In genomic region chr8:22199481-22199880, GRCm38 (mm10) we compare ENCODE assay signal across 16 mouse cellular contexts. TPM values are rescaled to one million over a fixed set of nuclear protein-coding genes. Genes with fewer than 3 reads are reported as not detected.
A peak's percentile ranks its signal among the peaks of the same experiment; 100 is the strongest.
DNase-seq lines count a peak whose midpoint lies in the region; ATAC-seq and TF ChIP-seq lines count a peak whose summit lies in the region.
"Had no signal": no experiment of that assay in that cellular context is flagged by ENCODE, and none has a peak within 500 bp of the region (broad histone marks: within the 10 kb centered on the region; RNA-seq: fewer than 3 reads in every experiment).

No protein-coding gene starts in this region.

- H3K4me2 ChIP-seq in liver, embryonic 14.5 days (ENCODE audit: low read depth) = no peak overlapping the region
- H3K4me2 ChIP-seq in liver, embryonic 12.5 days = no peak overlapping the region
- H3K4me2 ChIP-seq: heart, embryonic 12.5 days; lung, embryonic 15.5 days; midbrain, embryonic 11.5 days had no signal

- peaks cover 0 to under 1% of the 10 kb centered on the region in 2 experiments; a peak in 2 of 4 replicates for H3K4me1 ChIP-seq in liver, embryonic 14.5 days (replicated peaks; ENCODE audit: control insufficient read depth in 2 of 2, insufficient read depth in 2 of 2, low read length in 1 of 2)
- peaks cover 3% of the 10 kb centered on the region for H3K4me1 ChIP-seq in liver, embryonic 12.5 days
- no peaks in the 10 kb centered on the region for H3K4me1 ChIP-seq in ES-Bruce4 (ENCODE audit: control insufficient read depth, insufficient read depth, low read length)

- H3K36me3 ChIP-seq in liver, embryonic 14.5 days (replicated peaks; ENCODE audit: control insufficient read depth, insufficient read depth, low read depth) = no peaks in the 10 kb centered on the region
- peaks cover 36% of the 10 kb centered on the region for H3K36me3 ChIP-seq in liver, embryonic 12.5 days
- peaks cover 14% of the 10 kb centered on the region for H3K36me3 ChIP-seq in ES-Bruce4 (ENCODE audit: control insufficient read depth, insufficient read depth, low read length, poor library complexity, severe bottlenecking)

- H3K27ac ChIP-seq in gastrocnemius, adult 2 months = no peak overlapping the region
- no peak overlapping the region for H3K27ac ChIP-seq in liver, embryonic 14.5 days
- no peak overlapping the region for H3K27ac ChIP-seq in liver, embryonic 12.5 days
- no peak overlapping the region for H3K27ac ChIP-seq in ES-Bruce4 (ENCODE audit: insufficient read depth, low read length)
- H3K27ac ChIP-seq: hindbrain, embryonic 10.5 days; limb, embryonic 10.5 days; lung, embryonic 15.5 days had no signal

- DNase-seq in gastrocnemius, adult 2 months = no peak
- DNase-seq in gastrocnemius, adult 18-20 months (ENCODE audit: low spot score) = no peak
- DNase-seq in liver, embryonic 14.5 days (ENCODE audit: low read depth in 3 of 3, low spot score in 3 of 3) = no peak
- DNase-seq in right cerebral cortex, postnatal 4 days = no peak
- DNase-seq: cerebellum, adult 11-12 months; kidney, adult 8-10 months had no signal

- 85% methylated on average over 8 of the region's 8 CpGs for WGBS in liver, embryonic 14.5 days (ENCODE audit: insufficient replicate concordance)
- WGBS in liver, embryonic 12.5 days (ENCODE audit: insufficient replicate concordance) = 88% methylated on average over 8 of the region's 8 CpGs

- TF ChIP-seq EP300 in liver, embryonic 14.5 days (IDR thresholded peaks at IDR 0.05; ENCODE audit: low read depth) = no peak
- no peak for TF ChIP-seq EP300 in ES-Bruce4 (IDR thresholded peaks at IDR 0.05; ENCODE audit: insufficient read depth, low read depth, low read length)

- intact Hi-C loops in gastrocnemius, adult 2 months (cut with DNase I) = loop anchor here (10.0 kb wide), 1 partner anchor 105 kb away; no protein-coding TSS in a partner anchor

- no peak for ATAC-seq in liver, embryonic 14.5 days (ENCODE audit: insufficient read depth)
- no peak for ATAC-seq in liver, embryonic 12.5 days
- 0 out of 2 replicates have a peak, but pooled peaks have one; percentile 34 for ATAC-seq in megakaryocyte progenitor cell, adult 5-6 weeks (replicated peaks; ENCODE audit: poor library complexity)
- no peak for ATAC-seq in activated CD4-positive, CD25-positive, alpha-beta regulatory T cell, adult 4 months

- H3K27me3 ChIP-seq in liver, embryonic 14.5 days (ENCODE audit: control insufficient read depth, insufficient read depth, low read length) = no peaks in the 10 kb centered on the region
- H3K27me3 ChIP-seq in liver, embryonic 12.5 days (replicated peaks) = no peaks in the 10 kb centered on the region
- H3K27me3 ChIP-seq in ES-Bruce4 (ENCODE audit: control insufficient read depth, insufficient read depth, low read length, poor library complexity, severe bottlenecking) = no peaks in the 10 kb centered on the region
- H3K27me3 ChIP-seq: heart, embryonic 12.5 days; lung, embryonic 15.5 days had no signal

- no peaks in the 10 kb centered on the region for H3K9me3 ChIP-seq in liver, embryonic 14.5 days (ENCODE audit: control insufficient read depth, low read length)
- H3K9me3 ChIP-seq in liver, embryonic 12.5 days (replicated peaks) = no peaks in the 10 kb centered on the region
- H3K9me3 ChIP-seq in ES-Bruce4 (replicated peaks; ENCODE audit: control insufficient read depth, insufficient read depth, low read length, poor library complexity, severe bottlenecking) = no peaks in the 10 kb centered on the region
- H3K9me3 ChIP-seq: heart, embryonic 12.5 days; limb, embryonic 10.5 days; lung, embryonic 15.5 days had no signal

- TF ChIP-seq CTCF in gastrocnemius, adult 2 months (IDR thresholded peaks at IDR 0.05) = peak; percentile 18; the same call in 1 of the 2 replicates
- peak; percentile 49 for TF ChIP-seq CTCF in liver, embryonic 14.5 days (IDR thresholded peaks at IDR 0.05; ENCODE audit: low read depth)
- TF ChIP-seq CTCF in ES-Bruce4 (IDR thresholded peaks at IDR 0.05; ENCODE audit: low read depth, low read length) = peak; percentile 35

- no peak overlapping the region for H3K9ac ChIP-seq in liver, embryonic 14.5 days (replicated peaks)
- no peak overlapping the region for H3K9ac ChIP-seq in liver, embryonic 12.5 days
- H3K9ac ChIP-seq in ES-Bruce4 (ENCODE audit: low read depth, poor library complexity, severe bottlenecking) = no peak overlapping the region
- H3K9ac ChIP-seq: heart, embryonic 12.5 days; lung, embryonic 15.5 days had no signal

- no peak overlapping the region for H3K4me3 ChIP-seq in gastrocnemius, adult 2 months
- H3K4me3 ChIP-seq in liver, embryonic 14.5 days (ENCODE audit: insufficient read depth in 1 of 2, low read depth in 2 of 2, low read length in 2 of 2) = no peak overlapping the region
- H3K4me3 ChIP-seq in liver, embryonic 12.5 days = no peak overlapping the region
- H3K4me3 ChIP-seq in ES-Bruce4 (ENCODE audit: low read depth, low read length) = no peak overlapping the region
- H3K4me3 ChIP-seq: erythroblast, embryonic 14.5 days; heart, embryonic 12.5 days; hindbrain, embryonic 10.5 days; limb, embryonic 10.5 days; lung, embryonic 15.5 days had no signal

- no peak for TF ChIP-seq POLR2A in ES-Bruce4 (IDR thresholded peaks at IDR 0.05; ENCODE audit: insufficient read depth, low read length)

RNA-seq across cellular contexts. Expression of gene Vps36, which starts 6.9 kb away (rescaled TPM):
- 10 to 100 TPM; 31.6 to 31.8 TPM for total RNA-seq in gastrocnemius, adult 2 months (2021)
- total RNA-seq in gastrocnemius, adult 18-20 months (2021) = 10 to 100 TPM; 25.5 to 26.3 TPM
- 3.2 and 4.9 TPM in 2 replicates for polyA plus RNA-seq in liver, embryonic 14.5 days (2012; rRNA removed)
- polyA plus RNA-seq in liver, embryonic 14.5 days (2014; fragmentation: Nextera tagmentation; extraction: Ambion mirVana) = 7.8 and 8.4 TPM in 2 replicates
- polyA plus RNA-seq in liver, embryonic 12.5 days (2016; fragmentation: Nextera tagmentation; extraction: Ambion mirVana) = 13.4 and 13.9 TPM in 2 replicates
- 52.4 and 55.7 TPM in 2 replicates for polyA plus RNA-seq in ES-Bruce4 (2011; ENCODE audit: insufficient read depth, insufficient read length, low read depth, missing spikeins)
- 37.9 and 44.6 TPM in 2 replicates for total RNA-seq in megakaryocyte progenitor cell, adult 5-6 weeks (2015)
- 43.3 and 45.3 TPM in 2 replicates for total RNA-seq in megakaryocyte progenitor cell, adult 5-6 weeks (2017)
- 10 to 100 TPM; 30.5 to 41.2 TPM for polyA plus RNA-seq in activated CD4-positive, CD25-positive, alpha-beta regulatory T cell, adult 4 months (2017; shearing (Covaris generic))

RNA-seq across cellular contexts. Expression of gene Ckap2, which starts 13.9 kb away (rescaled TPM):
- not detected for total RNA-seq in gastrocnemius, adult 2 months (2021)
- under 1 TPM; 0.21 to 0.23 TPM for total RNA-seq in gastrocnemius, adult 18-20 months (2021)
- polyA plus RNA-seq in liver, embryonic 14.5 days (2012; rRNA removed) = 13.7 and 21.7 TPM in 2 replicates
- polyA plus RNA-seq in liver, embryonic 14.5 days (2014; fragmentation: Nextera tagmentation; extraction: Ambion mirVana) = 21.6 and 22.4 TPM in 2 replicates
- polyA plus RNA-seq in liver, embryonic 12.5 days (2016; fragmentation: Nextera tagmentation; extraction: Ambion mirVana) = 27.3 and 28.4 TPM in 2 replicates
- polyA plus RNA-seq in ES-Bruce4 (2011; ENCODE audit: insufficient read depth, insufficient read length, low read depth, missing spikeins) = 157 and 168 TPM in 2 replicates
- total RNA-seq in megakaryocyte progenitor cell, adult 5-6 weeks (2015) = 44.7 and 46.0 TPM in 2 replicates
- total RNA-seq in megakaryocyte progenitor cell, adult 5-6 weeks (2017) = 33.6 and 36.4 TPM in 2 replicates
- 10 to 100 TPM; 13.3 to 14.9 TPM for polyA plus RNA-seq in activated CD4-positive, CD25-positive, alpha-beta regulatory T cell, adult 4 months (2017; shearing (Covaris generic))

RNA-seq across cellular contexts. Expression of gene Thsd1, which starts 27.6 kb away (rescaled TPM):
- total RNA-seq in gastrocnemius, adult 2 months (2021) = 1 to 10 TPM; 1.6 to 1.9 TPM
- 1 to 10 TPM in 1 of 2 experiments, under 1 TPM in 1; 0.89 to 1.3 TPM for total RNA-seq in gastrocnemius, adult 18-20 months (2021)
- polyA plus RNA-seq in liver, embryonic 14.5 days (2012; rRNA removed) = 0.80 and 0.94 TPM in 2 replicates
- polyA plus RNA-seq in liver, embryonic 14.5 days (2014; fragmentation: Nextera tagmentation; extraction: Ambion mirVana) = 1.1 and 1.3 TPM in 2 replicates
- 4.2 and 4.5 TPM in 2 replicates for polyA plus RNA-seq in liver, embryonic 12.5 days (2016; fragmentation: Nextera tagmentation; extraction: Ambion mirVana)
- 0.63 and 0.91 TPM in 2 replicates for polyA plus RNA-seq in ES-Bruce4 (2011; ENCODE audit: insufficient read depth, insufficient read length, low read depth, missing spikeins)
- total RNA-seq in megakaryocyte progenitor cell, adult 5-6 weeks (2015) = 1.8 and 2.2 TPM in 2 replicates
- 0.92 and 1.9 TPM in 2 replicates for total RNA-seq in megakaryocyte progenitor cell, adult 5-6 weeks (2017)
- under 1 TPM in 1 of 2 experiments, not detected in 1; 0.10 TPM for polyA plus RNA-seq in activated CD4-positive, CD25-positive, alpha-beta regulatory T cell, adult 4 months (2017; shearing (Covaris generic))
- polyA plus RNA-seq: erythroblast, embryonic 14.5 days had no signal

RNA-seq across cellular contexts. Expression of gene Nek3, which starts 33.2 kb away (rescaled TPM):
- 1 to 10 TPM; 2.8 to 3.4 TPM for total RNA-seq in gastrocnemius, adult 2 months (2021)
- 1 to 10 TPM; 2.1 to 3.2 TPM for total RNA-seq in gastrocnemius, adult 18-20 months (2021)
- 0.92 and 1.8 TPM in 2 replicates for polyA plus RNA-seq in liver, embryonic 14.5 days (2012; rRNA removed)
- polyA plus RNA-seq in liver, embryonic 14.5 days (2014; fragmentation: Nextera tagmentation; extraction: Ambion mirVana) = 1.4 and 1.7 TPM in 2 replicates
- 1.9 and 2.3 TPM in 2 replicates for polyA plus RNA-seq in liver, embryonic 12.5 days (2016; fragmentation: Nextera tagmentation; extraction: Ambion mirVana)
- polyA plus RNA-seq in ES-Bruce4 (2011; ENCODE audit: insufficient read depth, insufficient read length, low read depth, missing spikeins) = 8.4 and 11.2 TPM in 2 replicates
- total RNA-seq in megakaryocyte progenitor cell, adult 5-6 weeks (2015) = 2.3 and 3.7 TPM in 2 replicates
- 2.8 and 5.0 TPM in 2 replicates for total RNA-seq in megakaryocyte progenitor cell, adult 5-6 weeks (2017)
- 1 to 10 TPM; 4.6 to 6.1 TPM for polyA plus RNA-seq in activated CD4-positive, CD25-positive, alpha-beta regulatory T cell, adult 4 months (2017; shearing (Covaris generic))
